Mouse (Mus musculus): ENCODE data around the gene Mysm1. TPM values are rescaled to one million over a fixed set of nuclear protein-coding genes. Genes with fewer than 3 reads are reported as not detected.
A peak's percentile ranks its signal among the peaks of the same experiment; 100 is the strongest.

Gene Mysm1
- polyA plus RNA-seq, 1 experiment from 2014 or later = 25.2 TPM

DNA sequence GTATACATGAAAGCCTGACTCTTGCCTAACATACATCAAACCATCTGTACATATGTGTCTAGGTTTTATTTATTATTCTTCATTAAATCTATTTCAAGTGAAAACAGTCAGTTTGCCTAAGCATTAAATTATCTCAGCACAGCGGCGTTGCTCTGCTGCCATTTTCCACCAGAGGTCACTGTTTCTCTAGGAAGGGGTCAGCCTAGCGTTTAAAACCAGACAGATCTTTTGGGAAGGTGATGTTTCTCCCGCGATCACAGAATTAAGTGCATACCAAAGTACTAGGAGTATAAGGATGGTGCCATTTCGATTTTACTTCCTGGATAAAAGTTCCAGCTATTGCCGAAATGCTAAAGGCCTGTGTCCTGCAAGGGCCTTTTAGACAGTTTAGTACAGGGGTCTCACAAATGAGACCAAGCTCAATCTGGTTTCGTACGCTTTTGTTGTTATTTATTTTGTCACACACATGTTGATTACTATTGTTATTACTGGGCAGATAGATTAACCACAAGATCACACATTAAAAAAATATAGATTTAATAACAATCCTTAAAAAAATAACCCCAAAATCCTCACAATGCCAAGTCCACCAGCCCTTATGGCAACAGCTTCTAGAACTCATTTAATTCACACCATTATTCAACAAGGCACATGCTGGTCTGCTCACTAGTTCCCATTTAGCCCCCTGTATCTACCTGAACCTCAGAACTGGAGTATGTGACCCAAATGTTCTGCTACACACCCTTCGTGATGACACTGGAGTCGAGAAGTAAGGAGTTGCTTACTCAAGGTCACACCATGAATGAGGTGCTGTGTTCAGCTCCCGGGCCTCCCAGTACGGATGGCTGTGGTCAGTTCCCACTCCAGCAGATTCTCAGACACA lies 29.5 kb upstream of the Mysm1 start:
- Histone ChIP-seq H3K27me3 (ENCODE audit: insufficient read depth, low read length) (no peaks in the 10 kb centered on the region), H3K9ac (replicated peaks; ENCODE audit: low read length) (no peak overlapping the region), H3K9me3 (ENCODE audit: low read length) (no peaks in the 10 kb centered on the region), H3K27ac (ENCODE audit: low read length) (no peak overlapping the region), H3K4me1 (ENCODE audit: insufficient read depth, low read length) (no peaks in the 10 kb centered on the region), H3K4me3 (ENCODE audit: low read length) (no peak overlapping the region), H3K36me3 (ENCODE audit: insufficient read depth, low read length) (no peaks in the 10 kb centered on the region), H3K4me2 (replicated peaks; ENCODE audit: low read depth, low read length) (peak overlapping the region; percentile 24)
- 43% methylated on average over 13 of the region's 13 CpGs for WGBS
- ATAC-seq (ENCODE audit: low FRiP score, low TSS enrichment) = peak; percentile 85

DNA sequence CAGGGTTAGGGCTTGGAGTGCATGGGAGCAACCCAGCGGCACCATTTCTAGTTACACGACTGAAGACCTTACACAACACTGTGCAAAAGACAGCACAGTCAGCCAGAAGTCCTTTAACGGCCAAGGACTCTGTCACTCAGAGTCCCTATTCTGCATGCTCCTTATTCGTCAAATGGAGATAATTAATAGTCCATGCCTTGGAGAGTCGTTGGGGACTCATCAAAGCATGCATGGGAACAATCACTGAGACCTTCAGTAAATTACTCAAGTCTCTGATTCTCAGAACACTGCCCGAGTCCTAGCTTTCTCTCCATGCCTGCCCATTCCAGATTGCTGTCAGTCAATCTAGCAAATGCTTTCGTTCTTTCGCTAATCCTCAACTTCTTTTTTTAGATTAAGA lies 28.9 kb upstream of the Mysm1 start:
- H3K9me3 ChIP-seq (ENCODE audit: low read length) = no peaks in the 10 kb centered on the region
- 37% methylated on average over 8 of the region's 8 CpGs for WGBS
- no peak for ATAC-seq (ENCODE audit: low FRiP score, low TSS enrichment)
- H3K27me3 ChIP-seq (ENCODE audit: insufficient read depth, low read length) = no peaks in the 10 kb centered on the region
- H3K4me3 ChIP-seq (ENCODE audit: low read length) = no peak overlapping the region
- no peaks in the 10 kb centered on the region for H3K36me3 ChIP-seq (ENCODE audit: insufficient read depth, low read length)
- no peaks in the 10 kb centered on the region for H3K4me1 ChIP-seq (ENCODE audit: insufficient read depth, low read length)
- no peak overlapping the region for H3K9ac ChIP-seq (replicated peaks; ENCODE audit: low read length)
- H3K27ac ChIP-seq (ENCODE audit: low read length) = no peak overlapping the region
- H3K4me2 ChIP-seq (replicated peaks; ENCODE audit: low read depth, low read length) = peak overlapping the region; percentile 24; the same call in 1 of the 2 replicates

DNA sequence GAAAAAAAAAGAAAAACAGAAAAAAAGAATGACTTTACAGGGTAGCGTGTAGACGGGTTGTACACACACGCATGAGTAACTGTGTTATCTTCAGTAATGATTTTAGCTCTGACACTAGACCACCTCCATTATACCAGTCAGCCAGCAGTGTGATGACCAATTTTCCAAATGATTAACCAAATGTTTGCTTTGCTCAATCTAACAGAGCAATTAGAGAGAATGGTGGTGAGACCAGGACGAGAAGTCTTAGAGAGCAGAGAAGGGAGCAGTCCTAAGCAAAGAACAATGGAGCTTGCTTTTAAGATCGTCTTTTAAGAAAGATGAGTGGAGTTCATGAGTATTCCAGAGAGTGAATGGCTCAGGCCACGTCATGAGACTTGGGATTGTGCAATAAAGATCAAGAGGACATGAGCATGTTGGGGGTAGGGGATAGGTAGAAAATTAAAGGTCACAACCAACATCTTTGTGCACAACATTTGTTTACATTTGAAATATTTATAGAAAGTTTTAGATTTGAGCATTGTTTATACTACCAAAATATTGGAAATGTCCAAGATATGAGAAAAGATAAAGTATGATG lies 26.4 kb upstream of the Mysm1 start:
- no peaks in the 10 kb centered on the region for H3K9me3 ChIP-seq (ENCODE audit: low read length)
- H3K9ac ChIP-seq (replicated peaks; ENCODE audit: low read length) = no peak overlapping the region
- H3K27ac ChIP-seq (ENCODE audit: low read length) = no peak overlapping the region
- H3K4me1 ChIP-seq (ENCODE audit: insufficient read depth, low read length) = no peaks in the 10 kb centered on the region
- no peaks in the 10 kb centered on the region for H3K36me3 ChIP-seq (ENCODE audit: insufficient read depth, low read length)
- no peak overlapping the region for H3K4me3 ChIP-seq (ENCODE audit: low read length)
- H3K27me3 ChIP-seq (ENCODE audit: insufficient read depth, low read length) = no peaks in the 10 kb centered on the region
- no peak overlapping the region for H3K4me2 ChIP-seq (replicated peaks; ENCODE audit: low read depth, low read length)
- 63% methylated on average over 6 of the region's 6 CpGs for WGBS
- no peak for ATAC-seq (ENCODE audit: low FRiP score, low TSS enrichment)

DNA sequence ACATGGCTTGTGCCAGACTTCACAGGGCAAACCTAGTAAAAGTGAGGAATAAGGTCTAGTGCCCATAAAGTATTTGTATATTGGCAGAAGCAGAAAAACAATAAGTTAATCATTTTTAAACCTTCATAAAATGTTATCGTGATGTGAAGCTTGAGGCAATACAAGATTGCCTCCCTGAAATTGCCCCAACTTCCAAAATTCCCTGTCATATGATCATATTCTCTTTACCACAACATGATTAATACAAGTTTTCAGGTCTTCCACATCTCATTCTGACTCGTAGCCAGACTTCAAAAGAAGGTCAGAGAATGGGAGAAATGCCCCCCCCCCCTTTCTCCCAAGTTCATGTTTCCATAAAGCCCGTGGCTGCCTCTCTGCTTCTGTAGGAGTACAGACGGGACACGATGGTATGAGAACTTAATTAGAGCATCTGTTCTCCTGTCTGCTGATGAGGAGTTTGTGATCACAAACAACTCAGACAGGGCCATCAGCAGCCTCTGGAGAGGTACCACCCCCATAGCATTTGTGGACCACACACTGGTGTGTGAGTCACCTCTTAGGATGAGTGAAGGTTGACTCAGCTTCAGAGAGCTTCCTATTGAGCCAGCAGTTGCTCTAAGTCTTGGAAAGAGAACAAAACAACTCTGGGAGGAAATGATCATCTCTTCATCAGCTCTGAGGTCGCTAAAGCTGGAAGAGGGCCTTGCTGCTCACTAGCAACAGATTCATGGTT lies 22.3 kb upstream of the Mysm1 start:
- Histone ChIP-seq H3K9me3 (ENCODE audit: low read length) (no peaks in the 10 kb centered on the region), H3K4me1 (ENCODE audit: insufficient read depth, low read length) (no peaks in the 10 kb centered on the region), H3K27me3 (ENCODE audit: insufficient read depth, low read length) (no peaks in the 10 kb centered on the region), H3K9ac (replicated peaks; ENCODE audit: low read length) (no peak overlapping the region), H3K4me3 (ENCODE audit: low read length) (no peak overlapping the region), H3K4me2 (replicated peaks; ENCODE audit: low read depth, low read length) (no peak overlapping the region), H3K36me3 (ENCODE audit: insufficient read depth, low read length) (no peaks in the 10 kb centered on the region), H3K27ac (ENCODE audit: low read length) (no peak overlapping the region)
- no peak for ATAC-seq (ENCODE audit: low FRiP score, low TSS enrichment)
- 64% methylated on average over 6 of the region's 6 CpGs for WGBS

DNA sequence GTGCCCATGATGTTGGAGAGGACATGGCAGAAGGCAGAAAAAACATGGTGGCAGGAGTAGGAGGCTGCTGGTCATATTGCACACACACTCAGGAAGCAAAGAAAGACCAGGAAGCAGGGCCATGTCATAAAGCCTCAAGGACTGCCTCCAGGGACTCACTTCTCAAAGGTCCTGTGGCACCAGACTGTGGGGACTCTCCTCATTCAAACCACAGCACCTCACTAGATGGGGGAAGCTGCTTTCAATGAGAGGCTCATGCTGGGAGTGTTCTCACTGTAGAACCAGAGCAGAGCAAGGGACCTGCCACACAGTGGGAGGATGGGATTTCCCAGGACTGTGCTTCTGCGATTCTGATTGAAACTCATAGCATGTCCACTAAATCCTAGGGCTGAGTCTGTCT lies 21.2 kb upstream of the Mysm1 start:
- no peak overlapping the region for H3K4me3 ChIP-seq (ENCODE audit: low read length)
- no peak overlapping the region for H3K4me2 ChIP-seq (replicated peaks; ENCODE audit: low read depth, low read length)
- H3K27ac ChIP-seq (ENCODE audit: low read length) = no peak overlapping the region
- ATAC-seq (ENCODE audit: low FRiP score, low TSS enrichment) = no peak
- H3K9me3 ChIP-seq (ENCODE audit: low read length) = no peaks in the 10 kb centered on the region
- H3K9ac ChIP-seq (replicated peaks; ENCODE audit: low read length) = no peak overlapping the region
- no peaks in the 10 kb centered on the region for H3K4me1 ChIP-seq (ENCODE audit: insufficient read depth, low read length)
- 78% methylated on average over 1 of the region's 1 CpGs for WGBS
- H3K36me3 ChIP-seq (ENCODE audit: insufficient read depth, low read length) = no peaks in the 10 kb centered on the region
- no peaks in the 10 kb centered on the region for H3K27me3 ChIP-seq (ENCODE audit: insufficient read depth, low read length)

DNA sequence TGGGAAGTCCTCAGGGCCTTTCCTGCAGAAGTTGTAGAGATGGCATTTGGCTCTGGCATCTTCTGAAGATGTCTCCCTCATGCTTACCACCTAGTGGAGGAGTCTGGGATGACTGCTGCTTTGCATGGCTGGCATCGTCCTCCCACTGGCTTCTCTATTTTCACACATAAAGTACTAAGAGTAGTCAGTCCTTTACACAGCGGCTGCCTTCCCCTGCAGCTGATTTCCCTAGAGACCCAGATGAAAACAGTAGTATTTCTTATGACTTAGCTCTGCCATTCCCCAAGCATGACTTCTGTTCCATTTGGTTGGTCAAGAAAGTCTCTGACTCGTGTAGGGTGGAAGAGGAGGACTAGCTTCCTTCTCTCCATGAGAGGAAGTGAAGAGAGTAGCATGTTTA lies 20.3 kb upstream of the Mysm1 start:
- H3K9ac ChIP-seq (replicated peaks; ENCODE audit: low read length) = no peak overlapping the region
- no peak overlapping the region for H3K27ac ChIP-seq (ENCODE audit: low read length)
- no peak overlapping the region for H3K4me2 ChIP-seq (replicated peaks; ENCODE audit: low read depth, low read length)
- 33% methylated on average over 3 of the region's 3 CpGs for WGBS
- no peak for ATAC-seq (ENCODE audit: low FRiP score, low TSS enrichment)
- no peak overlapping the region for H3K4me3 ChIP-seq (ENCODE audit: low read length)
- H3K9me3 ChIP-seq (ENCODE audit: low read length) = no peaks in the 10 kb centered on the region
- H3K36me3 ChIP-seq (ENCODE audit: insufficient read depth, low read length) = no peaks in the 10 kb centered on the region
- no peaks in the 10 kb centered on the region for H3K27me3 ChIP-seq (ENCODE audit: insufficient read depth, low read length)
- no peaks in the 10 kb centered on the region for H3K4me1 ChIP-seq (ENCODE audit: insufficient read depth, low read length)

DNA sequence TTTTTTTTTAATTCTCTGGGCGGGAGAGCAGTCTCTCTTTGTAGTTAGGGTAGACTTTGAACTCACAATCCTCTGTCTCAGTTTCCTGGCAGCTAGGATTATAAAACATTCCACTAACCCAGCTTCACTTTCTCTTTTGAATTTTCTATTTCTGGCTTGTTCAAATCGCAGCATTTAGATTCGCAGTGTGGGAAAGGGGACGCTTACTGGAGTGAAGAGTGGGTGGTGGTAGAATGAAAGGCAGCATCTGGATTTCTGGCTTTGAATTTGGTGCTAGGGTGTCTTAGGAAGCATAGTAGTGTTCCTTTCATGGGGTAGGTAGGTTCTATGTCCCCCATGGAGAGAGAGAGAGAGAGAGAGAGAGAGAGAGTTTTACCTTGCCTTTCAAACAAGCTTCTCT lies 17.0 kb upstream of the Mysm1 start:
- H3K9ac ChIP-seq (replicated peaks; ENCODE audit: low read length) = no peak overlapping the region
- H3K4me3 ChIP-seq (ENCODE audit: low read length) = no peak overlapping the region
- H3K27ac ChIP-seq (ENCODE audit: low read length) = no peak overlapping the region
- 76% methylated on average over 4 of the region's 4 CpGs for WGBS
- no peaks in the 10 kb centered on the region for H3K27me3 ChIP-seq (ENCODE audit: insufficient read depth, low read length)
- H3K36me3 ChIP-seq (ENCODE audit: insufficient read depth, low read length) = no peaks in the 10 kb centered on the region
- no peaks in the 10 kb centered on the region for H3K4me1 ChIP-seq (ENCODE audit: insufficient read depth, low read length)
- H3K4me2 ChIP-seq (replicated peaks; ENCODE audit: low read depth, low read length) = no peak overlapping the region
- no peaks in the 10 kb centered on the region for H3K9me3 ChIP-seq (ENCODE audit: low read length)
- ATAC-seq (ENCODE audit: low FRiP score, low TSS enrichment) = no peak

DNA sequence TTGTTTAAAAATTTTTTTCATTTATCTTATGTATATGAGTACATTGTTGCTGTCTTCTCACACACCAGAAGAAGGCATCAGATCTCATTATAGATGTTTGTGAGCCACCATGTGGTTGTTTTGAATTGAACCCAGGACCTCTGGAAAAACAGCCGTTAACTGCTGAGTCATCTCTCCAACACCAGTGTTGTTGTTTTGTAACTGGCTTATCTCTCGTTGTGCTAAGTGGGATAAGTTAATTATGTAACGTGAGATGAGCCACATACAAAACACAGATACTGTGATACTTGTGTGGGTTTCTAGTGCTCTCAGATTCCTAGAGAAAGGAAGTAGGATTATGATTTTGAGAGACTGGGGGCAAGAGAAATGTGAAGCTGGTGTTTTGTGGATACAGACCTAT lies 11.3 kb upstream of the Mysm1 start:
- Histone ChIP-seq H3K4me1 (ENCODE audit: insufficient read depth, low read length) (no peaks in the 10 kb centered on the region), H3K27ac (ENCODE audit: low read length) (no peak overlapping the region), H3K9me3 (ENCODE audit: low read length) (no peaks in the 10 kb centered on the region), H3K36me3 (ENCODE audit: insufficient read depth, low read length) (no peaks in the 10 kb centered on the region), H3K9ac (replicated peaks; ENCODE audit: low read length) (no peak overlapping the region), H3K4me3 (ENCODE audit: low read length) (no peak overlapping the region), H3K4me2 (replicated peaks; ENCODE audit: low read depth, low read length) (no peak overlapping the region), H3K27me3 (ENCODE audit: insufficient read depth, low read length) (no peaks in the 10 kb centered on the region)
- 48% methylated on average over 3 of the region's 3 CpGs for WGBS
- no peak for ATAC-seq (ENCODE audit: low FRiP score, low TSS enrichment)

DNA sequence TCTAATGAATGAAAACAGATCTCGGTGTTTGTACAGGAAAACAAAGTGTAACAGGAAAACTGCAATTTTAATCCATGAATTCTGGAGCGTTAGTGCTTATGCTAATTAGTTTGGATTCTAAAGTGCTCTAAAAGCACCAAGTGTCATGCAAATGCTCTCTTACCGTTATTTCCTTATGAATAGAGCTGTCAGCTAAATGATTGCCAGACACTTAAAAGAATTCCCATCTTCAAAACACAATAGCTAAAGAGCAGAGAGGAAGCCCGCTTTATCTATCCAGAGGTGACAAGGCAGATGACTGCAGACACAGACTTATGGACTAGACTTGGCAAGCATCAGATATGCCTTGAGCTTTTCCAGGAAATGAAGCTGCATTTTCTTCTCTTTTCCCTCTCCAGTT lies 8.8 kb upstream of the Mysm1 start:
- Histone ChIP-seq H3K9me3 (ENCODE audit: low read length) (no peaks in the 10 kb centered on the region), H3K4me2 (replicated peaks; ENCODE audit: low read depth, low read length) (no peak overlapping the region), H3K27ac (ENCODE audit: low read length) (no peak overlapping the region), H3K4me3 (ENCODE audit: low read length) (no peak overlapping the region), H3K36me3 (ENCODE audit: insufficient read depth, low read length) (no peaks in the 10 kb centered on the region), H3K27me3 (ENCODE audit: insufficient read depth, low read length) (no peaks in the 10 kb centered on the region), H3K9ac (replicated peaks; ENCODE audit: low read length) (no peak overlapping the region), H3K4me1 (ENCODE audit: insufficient read depth, low read length) (no peaks in the 10 kb centered on the region)
- 46% methylated on average over 4 of the region's 4 CpGs for WGBS
- ATAC-seq (ENCODE audit: low FRiP score, low TSS enrichment) = no peak

DNA sequence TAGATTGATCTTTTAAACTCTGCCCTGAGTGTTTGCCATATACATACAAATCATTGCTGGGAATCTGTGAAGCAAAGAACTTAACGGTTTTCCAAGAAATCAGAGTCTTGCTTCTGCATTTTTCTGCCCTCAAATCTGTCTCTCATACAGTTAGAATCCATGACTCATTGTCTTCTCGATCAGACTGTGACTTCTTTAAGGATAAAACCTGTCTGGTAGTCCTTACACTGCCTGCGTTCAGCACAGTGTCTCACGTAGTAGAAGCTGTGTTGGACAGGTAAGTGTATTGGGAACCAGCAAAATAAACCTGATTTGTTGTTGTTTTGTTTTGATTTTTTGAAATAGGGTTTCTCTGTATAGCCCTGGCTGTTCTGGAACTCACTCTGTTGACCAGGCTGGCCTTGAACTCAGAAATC lies 608 bp upstream of the Mysm1 start:
- Histone ChIP-seq H3K9ac (replicated peaks; ENCODE audit: low read length) (peak overlapping the region; percentile 94), H3K4me3 (ENCODE audit: low read length) (peak overlapping the region; percentile 90), H3K27me3 (ENCODE audit: insufficient read depth, low read length) (no peaks in the 10 kb centered on the region), H3K36me3 (ENCODE audit: insufficient read depth, low read length) (no peaks in the 10 kb centered on the region), H3K9me3 (ENCODE audit: low read length) (no peaks in the 10 kb centered on the region), H3K4me2 (replicated peaks; ENCODE audit: low read depth, low read length) (peak overlapping the region; percentile 78), H3K4me1 (ENCODE audit: insufficient read depth, low read length) (peaks cover 17% of the 10 kb centered on the region), H3K27ac (ENCODE audit: low read length) (peak overlapping the region; percentile 85; the same call in 1 of the 2 replicates)
- WGBS = 42% methylated on average over 4 of the region's 4 CpGs
- ATAC-seq (ENCODE audit: low FRiP score, low TSS enrichment) = no peak
